Comparison of ENCODE assay signal across 7 mouse cellular contexts in the genomic region with DNA sequence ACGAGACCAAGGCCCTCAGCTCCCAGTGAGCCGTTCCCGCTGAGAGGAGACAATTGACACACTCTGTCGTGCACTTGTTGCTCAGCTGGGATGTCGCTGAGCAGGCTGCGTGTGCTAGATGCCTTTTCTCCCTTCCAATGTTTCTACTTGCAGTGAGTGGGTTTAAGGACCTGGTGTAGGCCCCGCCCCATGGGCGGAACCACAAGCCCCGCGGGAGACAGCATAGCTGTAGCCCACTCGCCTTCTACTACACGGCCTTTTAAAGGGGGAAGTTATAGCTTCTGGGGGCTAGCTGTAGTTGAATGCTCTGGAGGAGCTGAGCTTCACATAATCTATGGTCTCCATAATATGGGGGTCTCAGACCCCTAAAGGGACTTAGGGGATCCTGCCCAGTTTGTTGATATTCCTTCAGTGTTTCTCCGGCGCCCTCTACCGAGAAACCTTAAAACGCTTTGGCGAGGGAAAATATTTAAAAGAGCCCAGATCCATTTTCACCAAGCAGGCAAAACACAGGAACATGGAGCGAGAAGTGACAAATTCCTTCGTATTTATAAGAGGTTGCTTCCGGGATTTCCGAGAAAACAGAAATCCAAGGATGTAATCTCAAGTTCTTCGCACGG. TPM values are rescaled to one million over a fixed set of nuclear protein-coding genes. Genes with fewer than 3 reads are reported as not detected.
DNase-seq lines count a peak whose midpoint lies in the region; ATAC-seq and TF ChIP-seq lines count a peak whose summit lies in the region.

No protein-coding gene starts in this region.

- 0 out of 2 replicates have a peak overlapping the region, but pooled peaks have one; percentile 19 for H3K9ac ChIP-seq in forebrain, postnatal 0 days

- peak overlapping the region; percentile 48 for H3K4me2 ChIP-seq in forebrain, postnatal 0 days (ENCODE audit: low read depth)

- H3K27ac ChIP-seq in forebrain, postnatal 0 days (ENCODE audit: low read depth, low read length): no peak overlapping the region
- no peak overlapping the region for H3K27ac ChIP-seq in kidney, adult 2 months (ENCODE audit: insufficient read depth, low read depth, low read length)

- no peaks in the 10 kb centered on the region for H3K9me3 ChIP-seq in forebrain, postnatal 0 days (ENCODE audit: low read length)

- peak; percentile 58 to 71 for DNase-seq in right cerebral cortex, adult 2 months (ENCODE audit: low spot score in 2 of 2)
- DNase-seq in right cerebral cortex, postnatal 4 days: no peak
- DNase-seq in brain, embryonic 14.5 days (ENCODE audit: low read depth): peak; percentile 56
- DNase-seq in forebrain, postnatal 0 days: peak; percentile 68
- peak; percentile 46 for DNase-seq in kidney, adult 2 months
- peak; percentile 82 for DNase-seq in lung, postnatal 10 days
- DNase-seq in thymus, postnatal 14 days: peak; percentile 47

- H3K4me1 ChIP-seq in forebrain, postnatal 0 days (ENCODE audit: insufficient read depth): peaks cover 12% of the 10 kb centered on the region
- peaks cover 2% of the 10 kb centered on the region; the same call in 1 of the 2 replicates for H3K4me1 ChIP-seq in kidney, adult 2 months (ENCODE audit: control insufficient read depth, insufficient read depth, low read length)

- peak; percentile 24; the same call in 1 of the 2 replicates for ATAC-seq in forebrain, postnatal 0 days

- no peak for TF ChIP-seq POLR2A in brain, embryonic 14.5 days (IDR thresholded peaks at IDR 0.05; ENCODE audit: borderline replicate concordance, extremely low read depth, insufficient read depth, insufficient read length, poor library complexity, severe bottlenecking)
- TF ChIP-seq POLR2A in kidney, adult 2 months (IDR thresholded peaks at IDR 0.05; ENCODE audit: low read depth, low read length): no peak

- no peaks in the 10 kb centered on the region for H3K27me3 ChIP-seq in forebrain, postnatal 0 days (ENCODE audit: insufficient read depth, low read length)
- H3K27me3 ChIP-seq in kidney, adult 2 months (replicated peaks; ENCODE audit: control insufficient read depth, insufficient read depth, low read length): no peaks in the 10 kb centered on the region

- TF ChIP-seq CTCF in brain, embryonic 14.5 days (IDR thresholded peaks at IDR 0.05; ENCODE audit: borderline replicate concordance, extremely low read depth, insufficient read depth, insufficient read length): peak; percentile 44; the same call in 1 of the 2 replicates
- TF ChIP-seq CTCF in forebrain, postnatal 0 days (IDR thresholded peaks at IDR 0.05; ENCODE audit: low read depth): peak; percentile 50
- peak; percentile 33; the same call in 1 of the 2 replicates for TF ChIP-seq CTCF in kidney, adult 2 months (conservative IDR thresholded peaks at IDR 0.05; ENCODE audit: insufficient read depth, insufficient read length, low read depth, low read length)

- H3K36me3 ChIP-seq in forebrain, postnatal 0 days (ENCODE audit: insufficient read depth): peaks cover 9% of the 10 kb centered on the region
- no peaks in the 10 kb centered on the region for H3K36me3 ChIP-seq in kidney, adult 2 months (ENCODE audit: control insufficient read depth, insufficient read depth, low read length)

- WGBS in forebrain, postnatal 0 days: 16% methylated on average over 23 of the region's 23 CpGs
- 14% methylated on average over 23 of the region's 23 CpGs for WGBS in kidney, adult 2 months

- peak overlapping the region; percentile 32 for H3K4me3 ChIP-seq in forebrain, postnatal 0 days (ENCODE audit: low read depth, low read length)
- H3K4me3 ChIP-seq in kidney, adult 2 months (ENCODE audit: insufficient read depth, low read depth, low read length): peak overlapping the region; percentile 23; the same call in 1 of the 2 replicates

RNA-seq across cellular contexts. Expression of a gene that starts 10.8 kb away (rescaled TPM):
- polyA plus RNA-seq in brain, embryonic 14.5 days (2012; rRNA removed): 31.0 and 41.5 TPM in 2 replicates
- total RNA-seq in forebrain, postnatal 0 days (2014; rRNA removed): 114 and 123 TPM in 2 replicates
- 119 and 123 TPM in 2 replicates for polyA plus RNA-seq in forebrain, postnatal 0 days (2015; fragmentation: Nextera tagmentation; extraction: Ambion mirVana)
- 31.6 and 47.4 TPM in 2 replicates for polyA plus RNA-seq in kidney, adult 2 months (2012; rRNA removed)

RNA-seq across cellular contexts. Expression of a gene that starts 11.2 kb away (rescaled TPM):
- 16.2 and 22.6 TPM in 2 replicates for polyA plus RNA-seq in brain, embryonic 14.5 days (2012; rRNA removed)
- 65.3 and 72.9 TPM in 2 replicates for total RNA-seq in forebrain, postnatal 0 days (2014; rRNA removed)
- 34.8 and 42.3 TPM in 2 replicates for polyA plus RNA-seq in forebrain, postnatal 0 days (2015; fragmentation: Nextera tagmentation; extraction: Ambion mirVana)
- polyA plus RNA-seq in kidney, adult 2 months (2012; rRNA removed): 21.1 and 23.6 TPM in 2 replicates

RNA-seq across cellular contexts. Expression of a gene that starts 23.8 kb away (rescaled TPM):
- polyA plus RNA-seq in brain, embryonic 14.5 days (2012; rRNA removed): 21.7 and 23.9 TPM in 2 replicates
- 32.4 and 35.5 TPM in 2 replicates for total RNA-seq in forebrain, postnatal 0 days (2014; rRNA removed)
- polyA plus RNA-seq in forebrain, postnatal 0 days (2015; fragmentation: Nextera tagmentation; extraction: Ambion mirVana): 31.3 and 33.2 TPM in 2 replicates
- 7.0 and 7.2 TPM in 2 replicates for polyA plus RNA-seq in kidney, adult 2 months (2012; rRNA removed)

RNA-seq across cellular contexts. Expression of a gene that starts 35.2 kb away (rescaled TPM):
- polyA plus RNA-seq in brain, embryonic 14.5 days (2012; rRNA removed): 0.26 and 0.33 TPM in 2 replicates
- 0.38 and 1.0 TPM in 2 replicates for total RNA-seq in forebrain, postnatal 0 days (2014; rRNA removed)
- polyA plus RNA-seq in forebrain, postnatal 0 days (2015; fragmentation: Nextera tagmentation; extraction: Ambion mirVana): 0.26 and 0.45 TPM in 2 replicates
- polyA plus RNA-seq in kidney, adult 2 months (2012; rRNA removed): not detected in 2 replicates

RNA-seq across cellular contexts. Expression of a gene that starts 35.7 kb away (rescaled TPM):
- polyA plus RNA-seq in brain, embryonic 14.5 days (2012; rRNA removed): 27.1 and 38.0 TPM in 2 replicates
- total RNA-seq in forebrain, postnatal 0 days (2014; rRNA removed): 8.2 and 14.7 TPM in 2 replicates
- polyA plus RNA-seq in forebrain, postnatal 0 days (2015; fragmentation: Nextera tagmentation; extraction: Ambion mirVana): 19.3 and 22.1 TPM in 2 replicates
- polyA plus RNA-seq in kidney, adult 2 months (2012; rRNA removed): 228 and 289 TPM in 2 replicates
